In the genomic region with DNA sequence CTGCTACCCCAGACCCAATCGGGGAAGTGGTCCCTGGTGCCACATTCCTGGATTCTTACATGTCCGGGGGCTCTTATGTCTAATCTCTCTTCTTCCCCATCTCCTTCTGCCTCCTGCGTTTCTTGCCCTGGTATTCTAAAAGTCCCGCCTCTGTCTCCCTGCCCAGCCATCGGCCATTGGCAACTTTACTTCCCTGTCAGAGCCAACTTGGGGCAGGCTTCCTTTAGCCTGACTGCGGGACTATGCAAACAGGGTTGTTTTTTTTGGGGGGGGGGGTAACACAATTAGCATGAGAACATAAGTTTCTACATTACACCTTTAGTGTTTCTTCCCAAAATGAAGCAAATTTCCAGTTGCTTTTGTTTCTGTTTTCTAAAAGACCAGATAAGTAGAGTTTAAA, we compare ENCODE assay signal across 39 mouse cellular contexts. TPM values are rescaled to one million over a fixed set of nuclear protein-coding genes. Genes with fewer than 3 reads are reported as not detected.
"Had no signal": no experiment of that assay in that cellular context is flagged by ENCODE, and none has a peak within 500 bp of the region (broad histone marks: within the 10 kb centered on the region; RNA-seq: fewer than 3 reads in every experiment).

No protein-coding gene starts in this region.

- H3K4me3 ChIP-seq: heart, embryonic 10.5 days; heart, embryonic 12.5 days; hindbrain, embryonic 10.5 days; hindbrain, embryonic 12.5 days; intestine, embryonic 15.5 days; layer of hippocampus, adult 2 months; left cerebral cortex, adult 2 months; limb, embryonic 10.5 days; limb, embryonic 12.5 days; liver, embryonic 13.5 days had no signal

- H3K36me3 ChIP-seq: heart, embryonic 10.5 days; heart, embryonic 12.5 days; hindbrain, embryonic 10.5 days; hindbrain, embryonic 12.5 days; intestine, embryonic 15.5 days; limb, embryonic 10.5 days; limb, embryonic 12.5 days; liver, embryonic 13.5 days had no signal

- DNase-seq: gastrocnemius, postnatal 14 days; heart, adult 18-20 months; heart, postnatal 10 days; heart, postnatal 4 days; kidney, adult 18-20 months; kidney, adult 8-10 months; kidney, postnatal 10 days; kidney, postnatal 25 days; kidney, postnatal 4 days; liver; liver, embryonic 13.5 days had no signal

- H3K27me3 ChIP-seq: heart, embryonic 12.5 days; hindbrain, embryonic 12.5 days; intestine, embryonic 15.5 days; limb, embryonic 12.5 days; liver, embryonic 13.5 days had no signal

- H3K27ac ChIP-seq: heart, embryonic 10.5 days; hindbrain, embryonic 10.5 days; hindbrain, embryonic 12.5 days; hindbrain, embryonic 14.5 days; intestine, embryonic 15.5 days; layer of hippocampus, adult 2 months; left cerebral cortex, adult 2 months; limb, embryonic 10.5 days; limb, embryonic 12.5 days; liver, embryonic 13.5 days had no signal

RNA-seq across cellular contexts. Expression of gene Rnase13, which starts 20.8 kb away (rescaled TPM):
- total RNA-seq: gastrocnemius, adult 8-10 months; gastrocnemius, postnatal 14 days; gastrocnemius, postnatal 4 days; granulocyte monocyte progenitor cell, adult 5-6 weeks; heart, adult 18-20 months; heart, adult 8-10 months; heart, postnatal 10 days; heart, postnatal 25 days; heart, postnatal 4 days; layer of hippocampus, adult 2 months; layer of hippocampus, postnatal 10 days; layer of hippocampus, postnatal 25 days; left cerebral cortex, adult 2 months; left cerebral cortex, postnatal 14 days; left cerebral cortex, postnatal 36 days had no signal
- polyA plus RNA-seq: heart, embryonic 10.5 days; heart, embryonic 12.5 days; heart, embryonic 14.5 days; heart, embryonic 16.5 days; hindbrain, embryonic 10.5 days; hindbrain, embryonic 12.5 days; hindbrain, embryonic 14.5 days; hindbrain, embryonic 16.5 days; inflammation-experienced regulatory T-cells, adult 6 months; intestine, embryonic 15.5 days; intestine, postnatal 0 days; kidney, embryonic 14.5 days; kidney, embryonic 16.5 days; limb, embryonic 10.5 days; limb, embryonic 12.5 days; limb, embryonic 14.5 days; liver, embryonic 13.5 days had no signal

RNA-seq across cellular contexts. Expression of gene Tppp2, which starts 25.1 kb away (rescaled TPM):
- total RNA-seq: gastrocnemius, postnatal 4 days; granulocyte monocyte progenitor cell, adult 5-6 weeks; heart, adult 18-20 months; heart, adult 8-10 months; heart, postnatal 10 days; heart, postnatal 25 days; heart, postnatal 4 days; layer of hippocampus, adult 2 months; layer of hippocampus, postnatal 10 days; layer of hippocampus, postnatal 25 days; left cerebral cortex, adult 2 months; left cerebral cortex, postnatal 14 days; left cerebral cortex, postnatal 36 days had no signal
- polyA plus RNA-seq: frontal cortex, adult 2 months; heart, embryonic 10.5 days; heart, embryonic 12.5 days; heart, embryonic 14.5 days; heart, embryonic 16.5 days; hindbrain, embryonic 10.5 days; hindbrain, embryonic 12.5 days; hindbrain, embryonic 14.5 days; hindbrain, embryonic 16.5 days; inflammation-experienced regulatory T-cells, adult 6 months; intestine, embryonic 15.5 days; intestine, postnatal 0 days; kidney, embryonic 14.5 days; kidney, embryonic 16.5 days; limb, embryonic 10.5 days; limb, embryonic 12.5 days; limb, embryonic 14.5 days; liver, embryonic 13.5 days had no signal
